Mouse (Mus musculus) myocyte (in vitro differentiated cells): ENCODE data around the gene Cfap100. TPM values are rescaled to one million over a fixed set of nuclear protein-coding genes. Genes with fewer than 3 reads are reported as not detected.

Experiments
- H3K27me3 ChIP-seq: one replicate; pipeline ENCODE4 v1.6.1; 2011; ENCODE audit not compliant: control insufficient read depth, insufficient read depth, insufficient read length
- H3K36me3 ChIP-seq: one replicate; pipeline ENCODE4 v1.6.1; 2011; ENCODE audit not compliant: control insufficient read depth, insufficient read depth
- H3K4me2 ChIP-seq: one replicate; pipeline ENCODE4 v1.6.1; 2011; ENCODE audit warnings: low read depth, control low read depth
- H3K4me3 ChIP-seq: one replicate; pipeline ENCODE4 v1.5.1; 2011; ENCODE audit warnings: mild to moderate bottlenecking, control low read depth, moderate library complexity
- H3K79me2 ChIP-seq: one replicate; pipeline ENCODE4 v1.6.1; 2011; ENCODE audit not compliant: control insufficient read depth, insufficient read depth
- H3ac ChIP-seq: one replicate; pipeline ENCODE4 v1.6.1; 2011; ENCODE audit not compliant: control insufficient read depth, insufficient read length
- CEBPB ChIP-seq: IDR thresholded peaks from 2 replicates; pipeline ENCODE4 v1.6.1; 2011; ENCODE audit warnings: mild to moderate bottlenecking, moderate library complexity; ENCODE audit not compliant: poor library complexity, insufficient read depth, severe bottlenecking
- E2F4 ChIP-seq: IDR thresholded peaks from one replicate; pipeline ENCODE4 v1.6.1; 2011; ENCODE audit warnings: mild to moderate bottlenecking, control low read depth, moderate library complexity; ENCODE audit not compliant: insufficient read depth
- MAX ChIP-seq: IDR thresholded peaks from one replicate; pipeline ENCODE4 v1.6.1; 2011; ENCODE audit warnings: low read depth, mild to moderate bottlenecking, control low read depth
- MYOD1 ChIP-seq, 3 experiments: IDR thresholded peaks; one replicate each; pipeline ENCODE4 v1.6.1; 2011; ENCODE audit warnings: control low read depth in 2 of 3, low read depth in 2 of 3, mild to moderate bottlenecking in 2 of 3, moderate library complexity in 1 of 3; ENCODE audit not compliant: insufficient read length in 2 of 3, control insufficient read depth in 1 of 3
- MYOG ChIP-seq, 3 experiments: IDR thresholded peaks; one replicate each; pipeline ENCODE4 v1.6.1; 2011; ENCODE audit warnings: control low read depth in 2 of 3, low read depth in 2 of 3, mild to moderate bottlenecking in 2 of 3; ENCODE audit not compliant: insufficient read length in 2 of 3, control insufficient read depth in 1 of 3, insufficient read depth in 1 of 3
- POLR2A ChIP-seq: IDR thresholded peaks from one replicate; pipeline ENCODE4 v1.6.1; 2011; ENCODE audit warnings: low read depth, mild to moderate bottlenecking, control low read depth, moderate library complexity; ENCODE audit not compliant: insufficient read length
- POLR2AphosphoS2 ChIP-seq: IDR thresholded peaks from one replicate; pipeline ENCODE4 v1.6.1; 2011; ENCODE audit warnings: low read depth, control low read depth; ENCODE audit not compliant: insufficient read length
- REST ChIP-seq: IDR thresholded peaks from one replicate; pipeline ENCODE4 v1.6.1; 2011; ENCODE audit warnings: mild to moderate bottlenecking, control low read depth, moderate library complexity; ENCODE audit not compliant: insufficient read depth, insufficient read length
- SRF ChIP-seq: IDR thresholded peaks from one replicate; pipeline ENCODE4 v1.6.1; 2011; ENCODE audit warnings: low read depth; ENCODE audit not compliant: control insufficient read depth, insufficient read length
- USF1 ChIP-seq: IDR thresholded peaks from one replicate; pipeline ENCODE4 v1.6.1; 2011; ENCODE audit warnings: low read depth, mild to moderate bottlenecking, control low read depth, moderate library complexity
- polyA plus RNA-seq: library from polyadenylated mRNA; unstranded; fragments of >200 nt; fragmentation: generic; extraction: Trizol; gene quantifications from one replicate; pipeline ENCODE4 v1.2.1, GENCODE M21; 2012; ENCODE audit warnings: missing spikeins

The Cfap100 gene
- polyA plus RNA-seq, 1 experiment, result 0.02 TPM

GRCm38 (mm10) chr6:90461181-90461580 is 32.6 kb upstream of the Cfap100 start:
- Histone ChIP-seq H3ac (no peak overlapping the region), H3K27me3 (peaks cover 41% of the 10 kb centered on the region), H3K4me3 (no peak overlapping the region), H3K36me3 (no peaks in the 10 kb centered on the region), H3K79me2 (no peaks in the 10 kb centered on the region), H3K4me2 (no peak overlapping the region)
- TF ChIP-seq MYOD1 (IDR thresholded peaks at IDR 0.05; ENCODE audit: control insufficient read depth in 1 of 3, insufficient read length in 2 of 3, low read depth in 2 of 3), result no peak
- TF ChIP-seq REST, result no peak
- no peak for TF ChIP-seq MYOG (IDR thresholded peaks at IDR 0.05; ENCODE audit: control insufficient read depth in 1 of 3, insufficient read depth in 1 of 3, insufficient read length in 2 of 3, low read depth in 2 of 3)

- no peaks in the 10 kb centered on the region for H3K79me2 ChIP-seq
- H3K27me3 ChIP-seq, result peaks cover 22% of the 10 kb centered on the region
- H3K36me3 ChIP-seq, result no peaks in the 10 kb centered on the region
- H3K4me3 ChIP-seq, result no peak overlapping the region
- no peak overlapping the region for H3K4me2 ChIP-seq
- no peak for TF ChIP-seq MYOG (IDR thresholded peaks at IDR 0.05; ENCODE audit: control insufficient read depth in 1 of 3, insufficient read depth in 1 of 3, insufficient read length in 2 of 3, low read depth in 2 of 3)
- no peak for TF ChIP-seq REST
- no peak for TF ChIP-seq POLR2A
- TF ChIP-seq POLR2AphosphoS2, result no peak
- TF ChIP-seq CEBPB, result no peak
- TF ChIP-seq USF1, result no peak
- H3ac ChIP-seq, result no peak overlapping the region
Measured at GRCm38 (mm10) chr6:90457421-90457820, 28.8 kb upstream of the Cfap100 start.

GRCm38 (mm10) chr6:90453751-90454150 is 25.2 kb upstream of the Cfap100 start:
- Histone ChIP-seq H3K27me3 (peaks cover 13% of the 10 kb centered on the region), H3K4me2 (no peak overlapping the region), H3K36me3 (no peaks in the 10 kb centered on the region), H3K79me2 (no peaks in the 10 kb centered on the region), H3K4me3 (no peak overlapping the region), H3ac (no peak overlapping the region)
- TF ChIP-seq SRF, result no peak
- no peak for TF ChIP-seq POLR2AphosphoS2

GRCm38 (mm10) chr6:90452603-90453002 is 24.0 kb upstream of the Cfap100 start:
- no peak overlapping the region for H3K4me2 ChIP-seq
- H3ac ChIP-seq, result no peak overlapping the region
- H3K27me3 ChIP-seq, result peaks cover 13% of the 10 kb centered on the region
- TF ChIP-seq POLR2A (no peak), POLR2AphosphoS2 (no peak), CEBPB (no peak), MYOD1 (IDR thresholded peaks at IDR 0.05; ENCODE audit: control insufficient read depth in 1 of 3, insufficient read length in 2 of 3, low read depth in 2 of 3) (no peak), MAX (no peak), REST (no peak), SRF (no peak), USF1 (no peak)
- no peak overlapping the region for H3K4me3 ChIP-seq
- no peaks in the 10 kb centered on the region for H3K36me3 ChIP-seq
- H3K79me2 ChIP-seq, result no peaks in the 10 kb centered on the region

- TF ChIP-seq CEBPB (no peak), SRF (no peak), MAX (no peak), USF1 (no peak)
- Histone ChIP-seq H3K27me3 (peaks cover 10% of the 10 kb centered on the region), H3K79me2 (no peaks in the 10 kb centered on the region), H3ac (no peak overlapping the region), H3K4me3 (no peak overlapping the region), H3K4me2 (no peak overlapping the region), H3K36me3 (no peaks in the 10 kb centered on the region)
Measured at GRCm38 (mm10) chr6:90451512-90451911, 22.9 kb upstream of the Cfap100 start.

GRCm38 (mm10) chr6:90450697-90451096 is 22.1 kb upstream of the Cfap100 start:
- Histone ChIP-seq H3K4me2 (no peak overlapping the region), H3K36me3 (no peaks in the 10 kb centered on the region), H3ac (no peak overlapping the region), H3K4me3 (no peak overlapping the region), H3K79me2 (no peaks in the 10 kb centered on the region), H3K27me3 (peaks cover 10% of the 10 kb centered on the region)
- TF ChIP-seq E2F4 (no peak), MYOG (IDR thresholded peaks at IDR 0.05; ENCODE audit: control insufficient read depth in 1 of 3, insufficient read depth in 1 of 3, insufficient read length in 2 of 3, low read depth in 2 of 3) (no peak), REST (no peak), SRF (no peak)
